Mouse (Mus musculus): ENCODE measurements around the gene Ptk6. TPM values are rescaled to one million over a fixed set of nuclear protein-coding genes. Genes with fewer than 3 reads are reported as not detected.
"Not testable (repeated sequence)": the region's sequence is repeated elsewhere in the genome, so short reads cannot be mapped to it uniquely, and the experiment has no call there.

Gene Ptk6
- polyA plus RNA-seq, 1 experiment from 2014 or later = 0.04 TPM

GRCm38 (mm10) chr2:181191385-181191784 lies 11.2 kb downstream of the Ptk6 start:
- H3K4me3 ChIP-seq (ENCODE audit: low read depth, low read length); H3K9me3 ChIP-seq (ENCODE audit: control insufficient read depth, low read length); H3K27ac ChIP-seq (replicated peaks; ENCODE audit: low read depth, low read length); ATAC-seq (ENCODE audit: insufficient number of reproducible peaks, low FRiP score, low TSS enrichment, low read depth); H3K9ac ChIP-seq (ENCODE audit: low read length); H3K27me3 ChIP-seq (ENCODE audit: control insufficient read depth, insufficient read depth, low read length); H3K4me2 ChIP-seq (ENCODE audit: low read depth, severe bottlenecking); DNase-seq (ENCODE audit: low spot score); H3K36me3 ChIP-seq (ENCODE audit: control insufficient read depth, insufficient read depth, low read length); H3K4me1 ChIP-seq (ENCODE audit: control insufficient read depth, insufficient read depth, low read length): not testable (repeated sequence)
- WGBS = 78% methylated on average over 3 of the region's 4 CpGs

GRCm38 (mm10) chr2:181189321-181189720 lies 13.3 kb downstream of the Ptk6 start:
- H3K9me3 ChIP-seq (ENCODE audit: control insufficient read depth, low read length) = no peaks in the 10 kb centered on the region
- DNase-seq (ENCODE audit: low spot score) (no peak), ATAC-seq (ENCODE audit: insufficient number of reproducible peaks, low FRiP score, low TSS enrichment, low read depth) (no peak)
- no peaks in the 10 kb centered on the region for H3K27me3 ChIP-seq (ENCODE audit: control insufficient read depth, insufficient read depth, low read length)
- H3K4me1 ChIP-seq (ENCODE audit: control insufficient read depth, insufficient read depth, low read length) = peaks cover 8% of the 10 kb centered on the region; the same call in 1 of the 2 replicates
- 74% methylated on average over 1 of the region's 1 CpGs for WGBS
- no peak overlapping the region for H3K27ac ChIP-seq (replicated peaks; ENCODE audit: low read depth, low read length)
- no peak overlapping the region for H3K4me2 ChIP-seq (ENCODE audit: low read depth, severe bottlenecking)
- no peaks in the 10 kb centered on the region; the same call in 1 of the 2 replicates for H3K36me3 ChIP-seq (ENCODE audit: control insufficient read depth, insufficient read depth, low read length)
- H3K9ac ChIP-seq (ENCODE audit: low read length) = no peak overlapping the region
- no peak overlapping the region for H3K4me3 ChIP-seq (ENCODE audit: low read depth, low read length)

- H3K27ac ChIP-seq (replicated peaks; ENCODE audit: low read depth, low read length) = 0 out of 2 replicates have a peak overlapping the region, but pooled peaks have one; percentile 8
- 41% methylated on average over 2 of the region's 2 CpGs for WGBS
- no peaks in the 10 kb centered on the region for H3K27me3 ChIP-seq (ENCODE audit: control insufficient read depth, insufficient read depth, low read length)
- H3K9ac ChIP-seq (ENCODE audit: low read length) = no peak overlapping the region
- H3K4me1 ChIP-seq (ENCODE audit: control insufficient read depth, insufficient read depth, low read length) = peaks cover 8% of the 10 kb centered on the region; the same call in 1 of the 2 replicates
- no peak for ATAC-seq (ENCODE audit: insufficient number of reproducible peaks, low FRiP score, low TSS enrichment, low read depth)
- H3K4me3 ChIP-seq (ENCODE audit: low read depth, low read length) = peak overlapping the region; percentile 67; the same call in 1 of the 2 replicates
- H3K9me3 ChIP-seq (ENCODE audit: control insufficient read depth, low read length) = no peaks in the 10 kb centered on the region
- no peaks in the 10 kb centered on the region; the same call in 1 of the 2 replicates for H3K36me3 ChIP-seq (ENCODE audit: control insufficient read depth, insufficient read depth, low read length)
- DNase-seq (ENCODE audit: low spot score) = no peak
- peak overlapping the region; percentile 75; the same call in 1 of the 2 replicates for H3K4me2 ChIP-seq (ENCODE audit: low read depth, severe bottlenecking)
Observed at GRCm38 (mm10) chr2:181188681-181189080, 13.9 kb downstream of the Ptk6 start.

- Histone ChIP-seq H3K27me3 (ENCODE audit: control insufficient read depth, insufficient read depth, low read length) (no peaks in the 10 kb centered on the region), H3K9me3 (ENCODE audit: control insufficient read depth, low read length) (no peaks in the 10 kb centered on the region), H3K27ac (replicated peaks; ENCODE audit: low read depth, low read length) (peak within 1 kb of the TSS; percentile 94), H3K9ac (ENCODE audit: low read length) (peak within 1 kb of the TSS; percentile 95), H3K4me1 (ENCODE audit: control insufficient read depth, insufficient read depth, low read length) (peaks cover 8% of the 10 kb centered on the region; the same call in 1 of the 2 replicates), H3K4me3 (ENCODE audit: low read depth, low read length) (peak within 1 kb of the TSS; percentile 67), H3K4me2 (ENCODE audit: low read depth, severe bottlenecking) (peak within 1 kb of the TSS; percentile 75), H3K36me3 (ENCODE audit: control insufficient read depth, insufficient read depth, low read length) (no peaks in the 10 kb centered on the region; the same call in 1 of the 2 replicates)
- ATAC-seq (ENCODE audit: insufficient number of reproducible peaks, low FRiP score, low TSS enrichment, low read depth) = peak; percentile 93
- DNase-seq (ENCODE audit: low spot score) = peak; percentile 91
- under 1% methylated on average over 64 of the region's 64 CpGs for WGBS
Observed at GRCm38 (mm10) chr2:181187121-181188000, 15.2 kb downstream of the Ptk6 start, which contains the start of gene Ppdpf. Gene Ppdpf, plus strand, starts transcription at chr2:181187247.

GRCm38 (mm10) chr2:181186635-181187034 lies 16.0 kb downstream of the Ptk6 start:
- peak overlapping the region; percentile 95 for H3K9ac ChIP-seq (ENCODE audit: low read length)
- peaks cover 8% of the 10 kb centered on the region; the same call in 1 of the 2 replicates for H3K4me1 ChIP-seq (ENCODE audit: control insufficient read depth, insufficient read depth, low read length)
- H3K4me2 ChIP-seq (ENCODE audit: low read depth, severe bottlenecking) = peak overlapping the region; percentile 75
- under 1% methylated on average over 14 of the region's 14 CpGs for WGBS
- H3K4me3 ChIP-seq (ENCODE audit: low read depth, low read length) = peak overlapping the region; percentile 67
- no peaks in the 10 kb centered on the region for H3K9me3 ChIP-seq (ENCODE audit: control insufficient read depth, low read length)
- ATAC-seq (ENCODE audit: insufficient number of reproducible peaks, low FRiP score, low TSS enrichment, low read depth) = peak; percentile 69
- no peaks in the 10 kb centered on the region; the same call in 1 of the 2 replicates for H3K36me3 ChIP-seq (ENCODE audit: control insufficient read depth, insufficient read depth, low read length)
- peak; percentile 92 for DNase-seq (ENCODE audit: low spot score)
- H3K27ac ChIP-seq (replicated peaks; ENCODE audit: low read depth, low read length) = peak overlapping the region; percentile 94; the same call in 1 of the 2 replicates
- H3K27me3 ChIP-seq (ENCODE audit: control insufficient read depth, insufficient read depth, low read length) = no peaks in the 10 kb centered on the region

- Histone ChIP-seq H3K36me3 (ENCODE audit: control insufficient read depth, insufficient read depth, low read length) (no peaks in the 10 kb centered on the region), H3K9me3 (ENCODE audit: control insufficient read depth, low read length) (no peaks in the 10 kb centered on the region), H3K4me2 (ENCODE audit: low read depth, severe bottlenecking) (no peak overlapping the region), H3K4me3 (ENCODE audit: low read depth, low read length) (no peak overlapping the region), H3K4me1 (ENCODE audit: control insufficient read depth, insufficient read depth, low read length) (no peaks in the 10 kb centered on the region), H3K9ac (ENCODE audit: low read length) (no peak overlapping the region), H3K27ac (replicated peaks; ENCODE audit: low read depth, low read length) (no peak overlapping the region), H3K27me3 (ENCODE audit: control insufficient read depth, insufficient read depth, low read length) (no peaks in the 10 kb centered on the region)
- ATAC-seq (ENCODE audit: insufficient number of reproducible peaks, low FRiP score, low TSS enrichment, low read depth) (no peak), DNase-seq (ENCODE audit: low spot score) (no peak)
- WGBS = 77% methylated on average over 6 of the region's 6 CpGs
Observed at GRCm38 (mm10) chr2:181180898-181181297, 21.7 kb downstream of the Ptk6 start.

- WGBS = 84% methylated on average over 5 of the region's 5 CpGs
- H3K9me3 ChIP-seq (ENCODE audit: control insufficient read depth, low read length) = no peaks in the 10 kb centered on the region
- DNase-seq (ENCODE audit: low spot score) = no peak
- H3K9ac ChIP-seq (ENCODE audit: low read length) = no peak overlapping the region
- H3K4me2 ChIP-seq (ENCODE audit: low read depth, severe bottlenecking) = no peak overlapping the region
- H3K36me3 ChIP-seq (ENCODE audit: control insufficient read depth, insufficient read depth, low read length) = no peaks in the 10 kb centered on the region
- no peak for ATAC-seq (ENCODE audit: insufficient number of reproducible peaks, low FRiP score, low TSS enrichment, low read depth)
- H3K27ac ChIP-seq (replicated peaks; ENCODE audit: low read depth, low read length) = no peak overlapping the region
- H3K4me1 ChIP-seq (ENCODE audit: control insufficient read depth, insufficient read depth, low read length) = no peaks in the 10 kb centered on the region
- no peak overlapping the region for H3K4me3 ChIP-seq (ENCODE audit: low read depth, low read length)
- no peaks in the 10 kb centered on the region for H3K27me3 ChIP-seq (ENCODE audit: control insufficient read depth, insufficient read depth, low read length)
Observed at GRCm38 (mm10) chr2:181178471-181178870, 24.1 kb downstream of the Ptk6 start.

- Histone ChIP-seq H3K9me3 (ENCODE audit: control insufficient read depth, low read length) (no peaks in the 10 kb centered on the region), H3K9ac (ENCODE audit: low read length) (no peak overlapping the region), H3K4me1 (ENCODE audit: control insufficient read depth, insufficient read depth, low read length) (no peaks in the 10 kb centered on the region), H3K27ac (replicated peaks; ENCODE audit: low read depth, low read length) (no peak overlapping the region), H3K27me3 (ENCODE audit: control insufficient read depth, insufficient read depth, low read length) (no peaks in the 10 kb centered on the region), H3K4me3 (ENCODE audit: low read depth, low read length) (no peak overlapping the region), H3K4me2 (ENCODE audit: low read depth, severe bottlenecking) (no peak overlapping the region), H3K36me3 (ENCODE audit: control insufficient read depth, insufficient read depth, low read length) (no peaks in the 10 kb centered on the region)
- ATAC-seq (ENCODE audit: insufficient number of reproducible peaks, low FRiP score, low TSS enrichment, low read depth) = no peak
- 69% methylated on average over 3 of the region's 3 CpGs for WGBS
- no peak for DNase-seq (ENCODE audit: low spot score)
Observed at GRCm38 (mm10) chr2:181178015-181178414, 24.6 kb downstream of the Ptk6 start.
